Mouse (Mus musculus): ENCODE data around the gene Nek11.
"Not testable (repeated sequence)": the region's sequence is repeated elsewhere in the genome, so short reads cannot be mapped to it uniquely, and the experiment has no call there.

Gene Nek11

GRCm38 (mm10) chr9:105134536-105134935 lies 260.8 kb downstream of the Nek11 start:
- DNase-seq = no peak

GRCm38 (mm10) chr9:105132002-105132367 lies 263.3 kb downstream of the Nek11 start:
- DNase-seq = no peak

- DNase-seq = peak; percentile 86
Measured at GRCm38 (mm10) chr9:105131253-105132001, 263.9 kb downstream of the Nek11 start, which contains the start of gene Nudt16. Nudt16 (minus strand) TSS chr9:105131824.

GRCm38 (mm10) chr9:105130331-105130730 lies 265.0 kb downstream of the Nek11 start:
- no peak for DNase-seq

GRCm38 (mm10) chr9:105125206-105125605 lies 270.1 kb downstream of the Nek11 start:
- DNase-seq = not testable (repeated sequence)
